Mouse (Mus musculus) midbrain, embryonic 14.5 days (tissue): ENCODE results near the gene Btg1. TPM values are rescaled to one million over a fixed set of nuclear protein-coding genes. Genes with fewer than 3 reads are reported as not detected.

Source experiments
- ATAC-seq: fragments of 200-750 bp; cut with Nextera tagmentation; 2 replicates; pipeline ENCODE4 v1.8.0; 2017; ENCODE audit warnings: moderate number of reproducible peaks, moderate library complexity; ENCODE audit not compliant: low FRiP score, low TSS enrichment
- DNase-seq: peaks from one replicate; pipeline ENCODE4 v3.0.0-alpha.2; 2015
- H3K27ac ChIP-seq: fragments of 300-500 bp; sonication (generic); replicated peaks from 2 replicates; pipeline ENCODE4 v1.5.1; 2014; ENCODE audit warnings: mild to moderate bottlenecking, low read depth, low read length, moderate library complexity
- H3K27me3 ChIP-seq: fragments of 300-500 bp; sonication (generic); 2 replicates; pipeline ENCODE4 v1.6.1; 2014; ENCODE audit warnings: low read length, control low read depth, mixed read lengths; ENCODE audit not compliant: control insufficient read depth, insufficient read depth
- H3K36me3 ChIP-seq: fragments of 300-500 bp; sonication (generic); 2 replicates; pipeline ENCODE4 v1.6.1; 2014; ENCODE audit warnings: low read length, control low read depth; ENCODE audit not compliant: control insufficient read depth, insufficient read depth
- H3K4me1 ChIP-seq: fragments of 300-500 bp; sonication (generic); 2 replicates; pipeline ENCODE4 v1.6.1; 2014; ENCODE audit warnings: mild to moderate bottlenecking, antibody characterized with exemption, low read length, control low read depth; ENCODE audit not compliant: control insufficient read depth, insufficient read depth
- H3K4me2 ChIP-seq: fragments of 300-500 bp; sonication (generic); 2 replicates; pipeline ENCODE4 v1.6.1; 2014; ENCODE audit warnings: mild to moderate bottlenecking, low read length, moderate library complexity
- H3K4me3 ChIP-seq: fragments of 300-500 bp; sonication (generic); replicated peaks from 2 replicates; pipeline ENCODE4 v1.5.1; 2014; ENCODE audit warnings: low read depth, low read length
- H3K9ac ChIP-seq: fragments of 300-500 bp; sonication (generic); replicated peaks from 2 replicates; pipeline ENCODE4 v1.6.1; 2014; ENCODE audit warnings: mild to moderate bottlenecking, low read length, moderate library complexity
- H3K9me3 ChIP-seq: fragments of 300-500 bp; sonication (generic); 2 replicates; pipeline ENCODE4 v1.6.1; 2016; ENCODE audit warnings: low read length, control low read depth, mixed read lengths; ENCODE audit not compliant: control insufficient read depth
- WGBS: fragments of 180-500 bp; shearing (Covaris S2); extraction: QIAGEN DNeasy Blood & Tissue Kit; methylation state at CpG from one replicate; pipeline ENCODE4 v1.1.7; 2014; 5-methylcytosine and 5-hydroxymethylcytosine counted together
- polyA plus RNA-seq: library from polyadenylated mRNA; unstranded; fragments of >200 nt; fragmentation: Nextera tagmentation; extraction: Ambion mirVana; gene quantifications from 2 replicates; pipeline ENCODE4 v1.2.1, GENCODE M21; 2014

Gene Btg1
- polyA plus RNA-seq, 1 experiment from 2014 or later = 70.7 TPM

GRCm38 (mm10) chr10:96602339-96602738, 14.5 kb upstream of the Btg1 start:
- Histone ChIP-seq H3K27ac (no peak overlapping the region), H3K9me3 (no peaks in the 10 kb centered on the region), H3K4me3 (no peak overlapping the region), H3K27me3 (no peaks in the 10 kb centered on the region), H3K4me2 (no peak overlapping the region), H3K9ac (no peak overlapping the region), H3K36me3 (no peaks in the 10 kb centered on the region), H3K4me1 (no peaks in the 10 kb centered on the region)
- ATAC-seq (no peak), DNase-seq (no peak)
- WGBS = 76% methylated on average over 3 of the region's 3 CpGs

GRCm38 (mm10) chr10:96605168-96605567, 11.6 kb upstream of the Btg1 start:
- no peak for DNase-seq
- Histone ChIP-seq H3K4me2 (no peak overlapping the region), H3K27me3 (no peaks in the 10 kb centered on the region), H3K9me3 (no peaks in the 10 kb centered on the region), H3K4me1 (no peaks in the 10 kb centered on the region), H3K9ac (no peak overlapping the region), H3K27ac (no peak overlapping the region), H3K36me3 (no peaks in the 10 kb centered on the region), H3K4me3 (no peak overlapping the region)
- no peak for ATAC-seq
- WGBS = 78% methylated on average over 1 of the region's 1 CpGs

GRCm38 (mm10) chr10:96605856-96606255, 10.9 kb upstream of the Btg1 start:
- ATAC-seq = no peak
- 92% methylated on average over 2 of the region's 2 CpGs for WGBS

GRCm38 (mm10) chr10:96607617-96608185, 9.1 kb upstream of the Btg1 start:
- H3K9me3 ChIP-seq = no peaks in the 10 kb centered on the region
- H3K4me1 ChIP-seq = no peaks in the 10 kb centered on the region
- no peak overlapping the region for H3K4me3 ChIP-seq
- H3K4me2 ChIP-seq = no peak overlapping the region
- DNase-seq = no peak
- no peak overlapping the region for H3K27ac ChIP-seq
- H3K36me3 ChIP-seq = no peaks in the 10 kb centered on the region
- no peak for ATAC-seq
- H3K9ac ChIP-seq = no peak overlapping the region
- WGBS = 86% methylated on average over 4 of the region's 4 CpGs
- no peaks in the 10 kb centered on the region for H3K27me3 ChIP-seq

More at GRCm38 (mm10) chr10:96605856-96606255, 10.9 kb upstream of the Btg1 start:
- no peak overlapping the region for H3K9ac ChIP-seq
- H3K27ac ChIP-seq = no peak overlapping the region
- H3K4me3 ChIP-seq = no peak overlapping the region
- H3K4me1 ChIP-seq = no peaks in the 10 kb centered on the region
- H3K27me3 ChIP-seq = no peaks in the 10 kb centered on the region
- no peak overlapping the region for H3K4me2 ChIP-seq
- H3K36me3 ChIP-seq = no peaks in the 10 kb centered on the region
- no peak for DNase-seq
- no peaks in the 10 kb centered on the region for H3K9me3 ChIP-seq

- 84% methylated on average over 8 of the region's 8 CpGs for WGBS
- Histone ChIP-seq H3K4me1 (no peaks in the 10 kb centered on the region), H3K36me3 (no peaks in the 10 kb centered on the region), H3K4me3 (no peak overlapping the region), H3K4me2 (no peak overlapping the region), H3K27ac (no peak overlapping the region), H3K9me3 (no peaks in the 10 kb centered on the region), H3K27me3 (no peaks in the 10 kb centered on the region), H3K9ac (no peak overlapping the region)
- ATAC-seq = no peak
- no peak for DNase-seq
These were observed 7.2 kb upstream of the Btg1 start for GRCm38 (mm10) chr10:96609356-96610345.

- Histone ChIP-seq H3K4me2 (peak overlapping the region; percentile 57), H3K36me3 (peaks cover 14% of the 10 kb centered on the region), H3K27me3 (no peaks in the 10 kb centered on the region), H3K9me3 (no peaks in the 10 kb centered on the region), H3K27ac (peak overlapping the region; percentile 96), H3K4me1 (peaks cover 5% of the 10 kb centered on the region; the same call in 1 of the 2 replicates), H3K4me3 (peak overlapping the region; percentile 98), H3K9ac (peak overlapping the region; percentile 64)
- 2% methylated on average over 24 of the region's 24 CpGs for WGBS
- DNase-seq = no peak
- ATAC-seq = no peak
These were observed 651 bp upstream of the Btg1 start for GRCm38 (mm10) chr10:96616001-96616708.

- Histone ChIP-seq H3K4me1 (peaks cover 14% of the 10 kb centered on the region), H3K9me3 (no peaks in the 10 kb centered on the region), H3K9ac (peak overlapping the region; percentile 99), H3K4me2 (peak overlapping the region; percentile 54), H3K36me3 (peaks cover 22% of the 10 kb centered on the region), H3K4me3 (peak overlapping the region; percentile 98), H3K27ac (peak overlapping the region; percentile 96), H3K27me3 (no peaks in the 10 kb centered on the region)
- under 1% methylated on average over 77 of the region's 78 CpGs for WGBS
- DNase-seq = peak; percentile 70
- ATAC-seq = peak; percentile 53
These were observed 580 bp downstream of the Btg1 start for GRCm38 (mm10) chr10:96617221-96617950.

GRCm38 (mm10) chr10:96617951-96618575, 1.3 kb downstream of the Btg1 start:
- Histone ChIP-seq H3K4me3 (peak overlapping the region; percentile 98), H3K27me3 (no peaks in the 10 kb centered on the region), H3K9me3 (no peaks in the 10 kb centered on the region), H3K9ac (peak overlapping the region; percentile 99), H3K4me2 (peak overlapping the region; percentile 54), H3K27ac (peak overlapping the region; percentile 96), H3K36me3 (peaks cover 24% of the 10 kb centered on the region), H3K4me1 (peaks cover 19% of the 10 kb centered on the region)
- ATAC-seq = no peak; the same call in 1 of the 2 replicates
- WGBS = under 1% methylated on average over 29 of the region's 29 CpGs
- DNase-seq = peak; percentile 74
